In the genomic region with DNA sequence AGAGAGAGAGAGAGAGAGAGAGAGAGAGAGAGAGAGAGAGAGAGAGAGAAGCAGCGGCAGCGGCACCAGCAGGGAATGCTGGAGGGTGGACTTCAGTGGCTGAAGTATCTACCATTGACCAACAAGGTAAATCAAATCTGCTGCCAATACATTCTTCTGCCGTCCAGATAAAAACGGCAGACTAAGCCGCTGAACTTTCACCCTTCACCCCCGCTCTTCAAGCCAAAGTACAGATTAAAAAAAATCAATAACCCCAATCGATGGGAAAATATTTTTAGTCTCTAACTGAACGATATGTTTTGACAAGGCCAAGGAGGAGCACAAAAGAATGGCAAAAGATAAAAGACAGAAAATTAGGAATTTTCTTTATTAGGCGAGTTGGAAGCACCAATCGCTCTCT, we compare ENCODE assay signal across 22 mouse cellular contexts.
A peak's percentile ranks its signal among the peaks of the same experiment; 100 is the strongest.
DNase-seq lines count a peak whose midpoint lies in the region; ATAC-seq and TF ChIP-seq lines count a peak whose summit lies in the region.
"Had no signal": no experiment of that assay in that cellular context is flagged by ENCODE, and none has a peak within 500 bp of the region (broad histone marks: within the 10 kb centered on the region; RNA-seq: fewer than 3 reads in every experiment).

No protein-coding gene starts in this region.

- TF ChIP-seq CTCF in hindbrain, postnatal 0 days (IDR thresholded peaks at IDR 0.05; ENCODE audit: low read depth) = no peak
- TF ChIP-seq CTCF in liver, embryonic 14.5 days (IDR thresholded peaks at IDR 0.05; ENCODE audit: low read depth) = no peak

- H3K4me1 ChIP-seq in hindbrain, embryonic 13.5 days (replicated peaks) = 0 out of 2 replicates have a peak, but pooled peaks cover 4% of the 10 kb centered on the region
- no peaks in the 10 kb centered on the region for H3K4me1 ChIP-seq in hindbrain, postnatal 0 days (ENCODE audit: insufficient read depth, low read length)
- no peaks in the 10 kb centered on the region for H3K4me1 ChIP-seq in liver, embryonic 14.5 days (replicated peaks; ENCODE audit: control insufficient read depth in 2 of 2, insufficient read depth in 2 of 2, low read length in 1 of 2)
- H3K4me1 ChIP-seq in neural tube, embryonic 14.5 days (ENCODE audit: control insufficient read depth, insufficient read depth, low read length) = no peaks in the 10 kb centered on the region
- H3K4me1 ChIP-seq in intestine, embryonic 15.5 days (replicated peaks) = no peaks in the 10 kb centered on the region
- H3K4me1 ChIP-seq: embryonic facial prominence, embryonic 15.5 days; forebrain, embryonic 10.5 days; heart, embryonic 12.5 days had no signal

- H3K27me3 ChIP-seq in hindbrain, embryonic 13.5 days = no peaks in the 10 kb centered on the region
- H3K27me3 ChIP-seq in hindbrain, postnatal 0 days (ENCODE audit: insufficient read depth, low read length) = no peaks in the 10 kb centered on the region
- no peaks in the 10 kb centered on the region for H3K27me3 ChIP-seq in liver, embryonic 14.5 days (ENCODE audit: control insufficient read depth, insufficient read depth, low read length)
- no peaks in the 10 kb centered on the region for H3K27me3 ChIP-seq in neural tube, embryonic 14.5 days (ENCODE audit: control insufficient read depth, insufficient read depth, low read length)
- no peaks in the 10 kb centered on the region for H3K27me3 ChIP-seq in intestine, embryonic 15.5 days (replicated peaks)
- H3K27me3 ChIP-seq: embryonic facial prominence, embryonic 15.5 days; heart, embryonic 12.5 days had no signal

- no peaks in the 10 kb centered on the region for H3K9me3 ChIP-seq in hindbrain, embryonic 13.5 days
- no peaks in the 10 kb centered on the region for H3K9me3 ChIP-seq in hindbrain, postnatal 0 days (ENCODE audit: low read length)
- no peaks in the 10 kb centered on the region for H3K9me3 ChIP-seq in liver, embryonic 14.5 days (ENCODE audit: control insufficient read depth, low read length)
- no peaks in the 10 kb centered on the region for H3K9me3 ChIP-seq in neural tube, embryonic 14.5 days (ENCODE audit: control insufficient read depth, low read length)
- H3K9me3 ChIP-seq in intestine, embryonic 15.5 days = no peaks in the 10 kb centered on the region
- H3K9me3 ChIP-seq: embryonic facial prominence, embryonic 15.5 days; forebrain, embryonic 10.5 days; heart, embryonic 12.5 days had no signal

- DNase-seq in hindbrain, postnatal 0 days (ENCODE audit: low spot score) = no peak
- peak in 2 of 3 experiments; percentile 2 to 7 for DNase-seq in liver, embryonic 14.5 days (ENCODE audit: low read depth in 3 of 3, low spot score in 3 of 3)
- DNase-seq in liver = no peak
- DNase-seq in neural tube, embryonic 10.5 days (ENCODE audit: extremely low spot score, low spot score) = no peak
- DNase-seq: adrenal gland, adult 8-10 months; adrenal gland, postnatal 36 days; B cell, adult 2 months; cerebellum, adult 11 months; cerebellum, adult 8-10 months; embryo, embryonic 11 days; gastrocnemius, adult 2 months; gastrocnemius, postnatal 25 days had no signal

- no peak overlapping the region for H3K4me2 ChIP-seq in hindbrain, embryonic 13.5 days
- no peak overlapping the region for H3K4me2 ChIP-seq in hindbrain, postnatal 0 days (ENCODE audit: low read depth, low read length)
- no peak overlapping the region for H3K4me2 ChIP-seq in liver, embryonic 14.5 days (ENCODE audit: low read depth)
- no peak overlapping the region for H3K4me2 ChIP-seq in neural tube, embryonic 14.5 days (ENCODE audit: low read depth, low read length)
- no peak overlapping the region for H3K4me2 ChIP-seq in intestine, embryonic 15.5 days (replicated peaks)
- H3K4me2 ChIP-seq: embryonic facial prominence, embryonic 15.5 days; heart, embryonic 12.5 days had no signal

- 84% methylated on average over 10 of the region's 10 CpGs for WGBS in hindbrain, embryonic 13.5 days
- 81% methylated on average over 10 of the region's 10 CpGs for WGBS in hindbrain, postnatal 0 days
- WGBS in liver, embryonic 14.5 days (ENCODE audit: insufficient replicate concordance) = 72% methylated on average over 10 of the region's 10 CpGs
- WGBS in neural tube, embryonic 14.5 days = 83% methylated on average over 10 of the region's 10 CpGs
- 73% methylated on average over 10 of the region's 10 CpGs for WGBS in intestine, embryonic 15.5 days

- H3K27ac ChIP-seq in hindbrain, embryonic 13.5 days = peak overlapping the region; percentile 23; the same call in 1 of the 2 replicates
- H3K27ac ChIP-seq in hindbrain, postnatal 0 days = no peak overlapping the region
- no peak overlapping the region for H3K27ac ChIP-seq in liver, embryonic 14.5 days
- H3K27ac ChIP-seq in neural tube, embryonic 14.5 days (ENCODE audit: low read depth, low read length) = 0 out of 2 replicates have a peak overlapping the region, but pooled peaks have one; percentile 10
- H3K27ac ChIP-seq in intestine, embryonic 15.5 days = no peak overlapping the region
- H3K27ac ChIP-seq: embryonic facial prominence, embryonic 15.5 days; forebrain, embryonic 10.5 days; gastrocnemius, adult 2 months had no signal

- H3K36me3 ChIP-seq in hindbrain, embryonic 13.5 days = no peaks in the 10 kb centered on the region
- H3K36me3 ChIP-seq in hindbrain, postnatal 0 days (ENCODE audit: insufficient read depth, low read length) = no peaks in the 10 kb centered on the region
- no peaks in the 10 kb centered on the region for H3K36me3 ChIP-seq in liver, embryonic 14.5 days (replicated peaks; ENCODE audit: control insufficient read depth, insufficient read depth, low read depth)
- H3K36me3 ChIP-seq in neural tube, embryonic 14.5 days (ENCODE audit: control insufficient read depth, insufficient read depth, low read length) = no peaks in the 10 kb centered on the region
- H3K36me3 ChIP-seq in intestine, embryonic 15.5 days = no peaks in the 10 kb centered on the region
- H3K36me3 ChIP-seq: embryonic facial prominence, embryonic 15.5 days; forebrain, embryonic 10.5 days; G1E; heart, embryonic 12.5 days had no signal

- TF ChIP-seq EP300 in liver, embryonic 14.5 days (IDR thresholded peaks at IDR 0.05; ENCODE audit: low read depth) = no peak

- H3K9ac ChIP-seq in hindbrain, embryonic 13.5 days = no peak overlapping the region
- no peak overlapping the region for H3K9ac ChIP-seq in hindbrain, postnatal 0 days (replicated peaks; ENCODE audit: low read length)
- H3K9ac ChIP-seq in liver, embryonic 14.5 days (replicated peaks) = no peak overlapping the region
- H3K9ac ChIP-seq in neural tube, embryonic 14.5 days (replicated peaks; ENCODE audit: low read depth, low read length) = no peak overlapping the region
- H3K9ac ChIP-seq in intestine, embryonic 15.5 days = no peak overlapping the region
- H3K9ac ChIP-seq: embryonic facial prominence, embryonic 15.5 days; heart, embryonic 12.5 days had no signal

- ATAC-seq in hindbrain, embryonic 13.5 days (ENCODE audit: low FRiP score) = no peak
- no peak for ATAC-seq in hindbrain, postnatal 0 days
- no peak for ATAC-seq in liver, embryonic 14.5 days (ENCODE audit: insufficient read depth)
- ATAC-seq in neural tube, embryonic 14.5 days (ENCODE audit: low read depth) = no peak
- ATAC-seq in intestine, embryonic 15.5 days = no peak
- ATAC-seq: CD4-positive, CD25-positive, alpha-beta regulatory T cell, adult 4 months; forebrain, embryonic 14.5 days had no signal

- H3K4me3 ChIP-seq in hindbrain, embryonic 13.5 days = no peak overlapping the region
- H3K4me3 ChIP-seq in hindbrain, postnatal 0 days (ENCODE audit: low read length) = no peak overlapping the region
- H3K4me3 ChIP-seq in liver, embryonic 14.5 days (ENCODE audit: insufficient read depth in 1 of 2, low read depth in 2 of 2, low read length in 2 of 2) = no peak overlapping the region
- H3K4me3 ChIP-seq in neural tube, embryonic 14.5 days (ENCODE audit: low read depth, low read length) = no peak overlapping the region
- H3K4me3 ChIP-seq in intestine, embryonic 15.5 days (replicated peaks) = no peak overlapping the region
- H3K4me3 ChIP-seq: embryonic facial prominence, embryonic 15.5 days; erythroblast, embryonic 14.5 days; forebrain, embryonic 10.5 days; gastrocnemius, adult 2 months; heart, embryonic 12.5 days had no signal

Comparison
In these comparisons a context has a peak if more than half of its experiments do, and no peak if none do; other contexts are left out.
1. H3K27ac ChIP-seq: peak in hindbrain, embryonic 13.5 days (single experiment) and neural tube, embryonic 14.5 days (single experiment); none in hindbrain, postnatal 0 days (single experiment), liver, embryonic 14.5 days (single experiment) and intestine, embryonic 15.5 days (single experiment).
2. DNase-seq: peak in liver, embryonic 14.5 days (2 of 3); none in hindbrain, postnatal 0 days (single experiment), liver (single experiment) and neural tube, embryonic 10.5 days (single experiment).